Mouse (Mus musculus) stomach, embryonic 14.5 days (tissue): ENCODE data around the gene Ildr1. TPM values are rescaled to one million over a fixed set of nuclear protein-coding genes. Genes with fewer than 3 reads are reported as not detected.

Experiments
- ATAC-seq: fragments of 200-750 bp; cut with Nextera tagmentation; 2 replicates; pipeline ENCODE4 v1.8.0; 2017; ENCODE audit warnings: low read depth, moderate TSS enrichment; ENCODE audit not compliant: insufficient number of reproducible peaks, insufficient read depth, low FRiP score
- H3K27ac ChIP-seq: fragments of 300-500 bp; sonication (generic); 2 replicates; pipeline ENCODE4 v1.5.1; 2014; ENCODE audit warnings: mild to moderate bottlenecking, low read length, moderate library complexity, mixed read lengths
- H3K27me3 ChIP-seq: fragments of 300-500 bp; sonication (generic); 2 replicates; pipeline ENCODE4 v1.6.1; 2014; ENCODE audit warnings: low read length, control low read depth, mixed read lengths; ENCODE audit not compliant: control insufficient read depth, insufficient read depth
- H3K36me3 ChIP-seq: fragments of 300-500 bp; sonication (generic); 2 replicates; pipeline ENCODE4 v1.6.1; 2014; ENCODE audit warnings: mild to moderate bottlenecking, control low read depth, low read length, moderate library complexity, mixed read lengths; ENCODE audit not compliant: control insufficient read depth, insufficient read depth
- H3K4me1 ChIP-seq: fragments of 300-500 bp; sonication (generic); 2 replicates; pipeline ENCODE4 v1.6.1; 2014; ENCODE audit warnings: low read length, control low read depth, mixed read lengths; ENCODE audit not compliant: control insufficient read depth, insufficient read depth
- H3K4me2 ChIP-seq: fragments of 300-500 bp; sonication (generic); replicated peaks from 2 replicates; pipeline ENCODE4 v1.6.1; 2014; ENCODE audit warnings: low read depth, low read length, control low read depth
- H3K4me3 ChIP-seq: fragments of 300-500 bp; sonication (generic); 2 replicates; pipeline ENCODE4 v1.5.1; 2014; ENCODE audit warnings: low read depth, low read length, control low read depth
- H3K9ac ChIP-seq: fragments of 300-500 bp; sonication (generic); replicated peaks from 2 replicates; pipeline ENCODE4 v1.6.1; 2014; ENCODE audit warnings: low read depth, mild to moderate bottlenecking, control low read depth, low read length, moderate library complexity, mixed read lengths
- H3K9me3 ChIP-seq: fragments of 300-500 bp; sonication (generic); 2 replicates; pipeline ENCODE4 v1.6.1; 2016; ENCODE audit warnings: low read depth, low read length, control low read depth; ENCODE audit not compliant: control insufficient read depth
- WGBS: fragments of 180-500 bp; shearing (Covaris S2); extraction: QIAGEN DNeasy Blood & Tissue Kit; methylation state at CpG from one replicate; pipeline ENCODE4 v1.1.7; 2014; 5-methylcytosine and 5-hydroxymethylcytosine counted together
- polyA plus RNA-seq: library from polyadenylated mRNA; unstranded; fragments of >200 nt; fragmentation: Nextera tagmentation; extraction: Ambion mirVana; gene quantifications from 2 replicates; pipeline ENCODE4 v1.2.1, GENCODE M21; 2014

Ildr1 gene
- polyA plus RNA-seq, 1 experiment from 2014 or later, result 5.8 TPM

DNA sequence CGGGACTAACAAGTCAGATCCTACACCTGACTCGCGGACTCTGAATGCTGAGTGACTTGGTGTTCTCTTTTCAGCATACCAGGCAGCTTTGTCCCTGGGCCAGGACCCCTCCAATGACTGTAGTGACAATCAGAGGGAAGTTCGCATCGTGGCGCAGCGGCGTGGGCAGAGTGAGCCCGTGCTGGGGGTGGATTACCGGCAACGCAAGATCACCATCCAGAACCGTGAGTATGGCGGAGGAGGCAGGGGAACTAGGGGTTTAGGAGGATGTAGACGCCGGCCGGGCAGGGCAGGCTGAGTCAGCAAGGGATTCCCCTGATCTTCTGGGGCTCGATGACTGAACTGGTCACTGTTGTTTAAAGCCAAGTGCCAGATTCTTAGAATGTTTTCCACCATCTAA lies 15.6 kb downstream of the Ildr1 start:
- 94% methylated on average over 17 of the region's 17 CpGs for WGBS
- H3K9me3 ChIP-seq, result no peaks in the 10 kb centered on the region
- H3K36me3 ChIP-seq, result no peaks in the 10 kb centered on the region
- H3K4me1 ChIP-seq, result no peaks in the 10 kb centered on the region
- H3K4me3 ChIP-seq, result no peak overlapping the region
- no peak overlapping the region for H3K9ac ChIP-seq
- H3K4me2 ChIP-seq, result no peak overlapping the region
- no peak overlapping the region for H3K27ac ChIP-seq
- ATAC-seq, result no peak
- H3K27me3 ChIP-seq, result no peaks in the 10 kb centered on the region

DNA sequence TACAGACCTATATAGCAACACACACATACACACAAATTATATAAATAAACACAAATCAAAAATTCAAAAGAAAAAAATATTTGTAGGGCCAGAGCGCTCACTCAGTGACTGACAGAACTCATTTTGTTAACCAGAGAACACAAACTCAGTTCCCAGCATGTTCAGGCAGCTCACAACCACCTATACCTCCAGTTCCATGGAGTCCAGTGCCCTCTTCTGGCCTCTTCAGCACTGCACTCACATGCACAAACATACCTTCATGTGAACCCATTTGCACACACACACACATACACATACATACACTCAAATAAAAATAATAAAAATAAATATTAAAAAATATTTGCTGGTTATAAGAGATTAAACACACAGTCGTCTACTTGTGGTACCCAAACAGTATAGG lies 17.0 kb downstream of the Ildr1 start:
- Histone ChIP-seq H3K4me2 (no peak overlapping the region), H3K9me3 (no peaks in the 10 kb centered on the region), H3K36me3 (no peaks in the 10 kb centered on the region), H3K9ac (no peak overlapping the region), H3K4me1 (no peaks in the 10 kb centered on the region), H3K4me3 (no peak overlapping the region), H3K27ac (no peak overlapping the region), H3K27me3 (no peaks in the 10 kb centered on the region)
- WGBS, result 91% methylated on average over 2 of the region's 2 CpGs
- ATAC-seq, result no peak

DNA sequence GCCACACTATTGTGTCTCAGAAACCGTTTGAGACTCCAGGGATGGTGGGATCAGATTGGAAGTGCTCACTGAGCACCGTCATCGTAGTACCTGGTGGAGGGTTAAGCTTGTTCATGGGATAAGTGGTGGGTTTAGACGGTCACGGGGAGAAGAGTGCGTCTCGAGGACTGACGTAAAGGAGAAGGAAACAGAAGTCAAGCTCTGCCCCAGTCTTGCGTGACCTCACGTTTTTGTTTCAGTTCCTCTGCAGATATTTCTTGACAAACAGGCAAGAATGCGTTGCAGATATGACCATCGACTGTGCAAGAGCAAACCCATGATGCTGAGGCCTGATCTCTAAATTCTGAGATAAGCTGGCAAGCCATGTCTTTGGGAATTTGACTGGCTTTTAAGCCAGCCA lies 18.0 kb downstream of the Ildr1 start:
- Histone ChIP-seq H3K9ac (no peak overlapping the region), H3K4me3 (no peak overlapping the region), H3K9me3 (no peaks in the 10 kb centered on the region), H3K27me3 (no peaks in the 10 kb centered on the region), H3K4me1 (no peaks in the 10 kb centered on the region), H3K36me3 (no peaks in the 10 kb centered on the region), H3K27ac (no peak overlapping the region), H3K4me2 (no peak overlapping the region)
- ATAC-seq, result no peak
- 80% methylated on average over 12 of the region's 12 CpGs for WGBS

DNA sequence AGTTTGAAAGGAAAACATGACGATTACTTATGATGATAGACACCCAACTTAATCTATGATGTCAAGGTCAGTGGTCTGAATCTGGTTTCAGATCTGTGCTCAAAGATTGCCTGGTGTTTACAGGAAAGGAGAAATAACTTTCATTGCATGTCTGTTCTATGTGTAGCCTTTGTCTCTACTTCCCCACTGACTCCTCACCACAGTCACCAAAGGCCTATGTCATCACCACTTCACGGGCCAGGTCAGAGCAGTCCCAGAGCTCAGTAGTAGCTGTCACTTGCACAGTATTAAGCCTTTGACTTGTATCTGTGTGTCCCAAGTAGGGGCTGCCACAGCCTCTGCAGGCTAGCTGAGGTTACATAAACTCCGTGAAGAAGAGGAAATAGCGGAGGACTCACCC lies 23.7 kb downstream of the Ildr1 start:
- Histone ChIP-seq H3K4me1 (no peaks in the 10 kb centered on the region), H3K36me3 (no peaks in the 10 kb centered on the region), H3K4me2 (no peak overlapping the region), H3K27me3 (no peaks in the 10 kb centered on the region), H3K27ac (no peak overlapping the region), H3K9me3 (no peaks in the 10 kb centered on the region), H3K9ac (no peak overlapping the region), H3K4me3 (no peak overlapping the region)
- WGBS, result 86% methylated on average over 4 of the region's 4 CpGs
- ATAC-seq, result no peak

DNA sequence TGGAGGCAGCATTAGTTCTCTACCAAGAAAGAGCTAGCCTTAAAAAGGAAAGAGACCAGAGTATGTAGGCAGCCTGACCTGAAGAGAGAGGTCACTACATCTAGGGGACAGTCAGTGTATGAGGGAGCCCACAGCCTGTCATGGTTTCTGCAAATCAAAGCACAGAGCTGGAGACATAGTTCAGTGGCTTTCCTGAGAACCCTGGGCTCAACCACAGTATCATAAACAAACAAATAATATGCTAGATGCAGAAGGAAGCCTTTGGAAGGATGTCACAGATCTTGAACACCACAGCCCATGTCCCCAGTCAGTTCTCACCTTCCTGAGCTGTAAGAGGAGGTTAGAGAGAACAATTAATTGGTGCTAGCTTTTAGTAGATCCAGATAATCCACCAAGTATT lies 24.9 kb downstream of the Ildr1 start:
- H3K27me3 ChIP-seq, result no peaks in the 10 kb centered on the region
- no peaks in the 10 kb centered on the region for H3K4me1 ChIP-seq
- H3K27ac ChIP-seq, result no peak overlapping the region
- H3K9me3 ChIP-seq, result no peaks in the 10 kb centered on the region
- ATAC-seq, result no peak
- H3K4me2 ChIP-seq, result no peak overlapping the region
- H3K36me3 ChIP-seq, result no peaks in the 10 kb centered on the region
- H3K4me3 ChIP-seq, result no peak overlapping the region
- H3K9ac ChIP-seq, result no peak overlapping the region

DNA sequence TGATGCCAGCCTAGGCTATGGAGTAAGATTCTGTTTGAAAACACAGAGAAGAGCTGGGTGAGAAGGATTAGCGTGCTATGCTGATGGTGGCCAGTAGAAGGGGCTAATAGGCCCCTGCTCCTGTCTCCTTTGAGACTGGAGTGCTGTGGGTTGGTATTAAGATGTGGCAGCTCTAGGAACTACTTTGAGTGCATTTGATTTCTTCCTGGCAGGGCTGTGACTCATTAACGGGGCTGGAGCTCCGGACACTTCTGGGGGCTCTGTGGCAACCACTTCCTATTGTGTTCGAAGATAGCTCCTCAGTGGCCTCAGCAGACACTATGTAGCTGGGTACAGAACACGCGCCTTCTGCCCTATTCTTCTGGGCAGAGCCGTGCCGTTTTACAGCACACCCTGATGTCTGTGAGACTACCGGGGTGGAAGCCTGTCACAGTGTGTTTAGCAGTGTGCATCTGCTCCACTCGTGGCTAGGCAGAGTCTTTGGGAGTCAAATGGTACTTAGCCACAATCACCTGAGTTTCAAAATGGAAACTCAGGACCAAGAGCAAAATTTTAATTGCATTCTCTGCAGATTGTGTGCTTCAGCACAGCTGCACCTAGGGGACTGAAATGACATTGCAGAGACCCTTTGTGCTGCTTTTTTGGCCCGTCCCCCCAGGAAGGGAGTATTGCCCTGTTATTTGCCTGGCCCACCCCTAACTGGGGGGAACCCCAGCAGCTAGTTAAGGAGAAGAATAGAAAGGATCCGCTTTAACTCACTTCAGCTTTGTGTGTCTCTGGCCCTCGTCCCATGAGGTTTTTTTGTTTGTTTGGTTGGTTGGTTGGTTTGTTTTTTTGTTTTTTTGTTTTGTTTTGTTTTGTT lies 26.6 kb downstream of the Ildr1 start:
- Histone ChIP-seq H3K36me3 (no peaks in the 10 kb centered on the region), H3K27me3 (no peaks in the 10 kb centered on the region), H3K9me3 (no peaks in the 10 kb centered on the region), H3K9ac (no peak overlapping the region), H3K4me3 (no peak overlapping the region), H3K4me2 (no peak overlapping the region), H3K4me1 (no peaks in the 10 kb centered on the region), H3K27ac (no peak overlapping the region)
- no peak for ATAC-seq
- 77% methylated on average over 13 of the region's 13 CpGs for WGBS

DNA sequence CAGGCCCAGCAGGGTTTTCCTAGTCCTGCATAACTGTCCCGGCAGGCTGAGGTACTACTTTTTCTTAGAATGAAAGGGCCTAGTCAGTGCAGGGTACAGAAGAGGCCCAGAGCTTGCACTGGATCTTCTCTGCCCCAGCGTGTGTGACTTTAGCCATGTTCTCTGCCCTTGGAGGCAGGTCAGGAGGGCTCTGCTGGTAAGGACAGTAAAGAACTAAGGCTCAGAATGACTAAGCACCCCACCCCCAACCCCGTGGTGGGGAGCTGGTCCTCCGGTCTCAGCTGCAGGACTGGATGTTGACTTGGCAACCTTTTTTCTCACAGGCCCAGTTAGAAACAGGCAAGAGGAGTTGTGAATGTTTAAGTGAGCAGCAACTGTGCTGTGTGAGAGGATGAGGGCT lies 29.0 kb downstream of the Ildr1 start:
- Histone ChIP-seq H3K36me3 (no peaks in the 10 kb centered on the region), H3K27ac (no peak overlapping the region), H3K27me3 (no peaks in the 10 kb centered on the region), H3K9ac (no peak overlapping the region), H3K4me2 (no peak overlapping the region), H3K4me3 (no peak overlapping the region), H3K9me3 (no peaks in the 10 kb centered on the region), H3K4me1 (no peaks in the 10 kb centered on the region)
- no peak for ATAC-seq
- 30% methylated on average over 4 of the region's 4 CpGs for WGBS

DNA sequence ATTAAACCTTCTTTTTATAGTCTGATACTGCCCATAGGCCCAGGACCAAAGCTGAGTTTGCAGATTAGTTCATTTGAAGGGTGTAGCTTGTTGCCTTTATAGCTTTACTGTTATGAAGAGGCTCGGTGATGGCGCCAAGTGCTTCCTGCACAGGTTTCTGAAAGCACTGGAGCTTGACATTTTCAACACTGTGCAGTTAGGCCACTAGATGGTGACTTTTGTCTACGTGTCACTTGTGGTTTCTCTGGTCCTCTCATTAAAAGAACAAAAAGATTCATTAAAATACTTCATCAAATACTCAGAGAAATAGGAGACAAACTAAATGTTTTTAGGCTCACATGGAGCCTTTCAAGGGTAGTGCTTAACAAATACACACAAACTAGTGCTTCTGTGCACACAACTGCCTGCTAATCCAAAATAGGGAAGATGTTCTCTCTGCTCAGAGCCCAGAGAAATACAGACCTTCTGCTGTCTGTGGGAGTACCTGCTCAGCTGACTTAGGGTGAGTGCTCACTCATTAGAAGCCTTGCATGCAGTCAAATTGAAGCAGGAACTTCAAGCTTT lies 30.2 kb downstream of the Ildr1 start:
- no peak overlapping the region for H3K4me3 ChIP-seq
- H3K4me2 ChIP-seq, result no peak overlapping the region
- WGBS, result 64% methylated on average over 3 of the region's 3 CpGs
- H3K4me1 ChIP-seq, result no peaks in the 10 kb centered on the region
- no peak overlapping the region for H3K27ac ChIP-seq
- H3K9me3 ChIP-seq, result no peaks in the 10 kb centered on the region
- no peak for ATAC-seq
- no peak overlapping the region for H3K9ac ChIP-seq
- no peaks in the 10 kb centered on the region for H3K27me3 ChIP-seq
- no peaks in the 10 kb centered on the region for H3K36me3 ChIP-seq

DNA sequence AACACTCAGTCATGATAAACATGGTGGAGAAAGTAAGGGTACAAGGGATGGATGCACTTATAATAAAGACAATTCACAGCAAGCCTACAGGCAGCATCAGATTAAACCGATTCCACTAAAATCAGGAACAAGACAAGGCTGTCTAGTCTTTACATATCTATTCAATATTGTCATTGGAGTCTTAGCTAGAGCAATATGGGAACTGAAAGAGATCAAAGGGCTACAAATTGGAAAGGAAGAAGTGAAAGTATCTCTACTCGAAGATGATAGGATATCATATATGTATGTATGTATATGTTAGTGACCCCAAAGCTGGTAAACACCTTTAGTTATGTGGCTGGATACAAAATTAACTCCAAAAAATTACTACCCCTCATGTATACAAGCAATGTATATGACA lies 35.2 kb downstream of the Ildr1 start:
- no peak overlapping the region for H3K9ac ChIP-seq

More for the DNA sequence above, 35.2 kb downstream of the Ildr1 start:
- Histone ChIP-seq H3K4me3 (no peak overlapping the region), H3K27ac (no peak overlapping the region), H3K36me3 (no peaks in the 10 kb centered on the region), H3K27me3 (no peaks in the 10 kb centered on the region), H3K4me1 (no peaks in the 10 kb centered on the region), H3K4me2 (no peak overlapping the region), H3K9me3 (no peaks in the 10 kb centered on the region)
- 90% methylated on average over 2 of the region's 2 CpGs for WGBS
- no peak for ATAC-seq
